Mouse (Mus musculus): ENCODE measurements around the gene Ppp1r18. TPM values are rescaled to one million over a fixed set of nuclear protein-coding genes. Genes with fewer than 3 reads are reported as not detected.

The Ppp1r18 gene
- total RNA-seq, 2 experiments from 2014 or later: 15.5 to 15.7 TPM

- DNase-seq: peak; percentile 78 to 80
Observed at GRCm38 (mm10) chr17:35869346-35870067, 4.1 kb downstream of the Ppp1r18 start.

- peak; percentile 79 to 92 for DNase-seq
Observed at GRCm38 (mm10) chr17:35870151-35870883, 4.9 kb downstream of the Ppp1r18 start.

- peak in 1 of 2 experiments; percentile 54 for DNase-seq
Observed at GRCm38 (mm10) chr17:35870884-35871696, 5.7 kb downstream of the Ppp1r18 start.

- DNase-seq: peak; percentile 90 to 96
Observed at GRCm38 (mm10) chr17:35873774-35874519, 8.6 kb downstream of the Ppp1r18 start.

- no peak for DNase-seq
Observed at GRCm38 (mm10) chr17:35874721-35875120, 9.3 kb downstream of the Ppp1r18 start.

GRCm38 (mm10) chr17:35879245-35880057 lies 14.1 kb downstream of the Ppp1r18 start, which contains the start of gene Dhx16:
Dhx16 (plus strand) TSS chr17:35879819.
- DNase-seq: peak; percentile 96 to 98

GRCm38 (mm10) chr17:35882924-35883323 lies 17.5 kb downstream of the Ppp1r18 start:
- DNase-seq: no peak

GRCm38 (mm10) chr17:35883777-35884176 lies 18.4 kb downstream of the Ppp1r18 start:
- no peak for DNase-seq

GRCm38 (mm10) chr17:35887725-35888124 lies 22.3 kb downstream of the Ppp1r18 start:
- DNase-seq: no peak

- peak; percentile 90 to 95 for DNase-seq
Observed at GRCm38 (mm10) chr17:35896781-35897643, 31.6 kb downstream of the Ppp1r18 start, which contains the start of gene 2310061I04Rik. 2310061I04Rik (minus strand) TSS chr17:35897431.

- DNase-seq: no peak
Observed at GRCm38 (mm10) chr17:35897644-35898573, 32.5 kb downstream of the Ppp1r18 start.

- DNase-seq: no peak
Observed at GRCm38 (mm10) chr17:35900636-35901035, 35.2 kb downstream of the Ppp1r18 start.

- peak; percentile 70 to 73 for DNase-seq
Observed at GRCm38 (mm10) chr17:35903343-35903991, 38.1 kb downstream of the Ppp1r18 start.

GRCm38 (mm10) chr17:35903992-35904355 lies 38.6 kb downstream of the Ppp1r18 start:
- DNase-seq: no peak

GRCm38 (mm10) chr17:35905587-35905986 lies 40.2 kb downstream of the Ppp1r18 start:
- no peak for DNase-seq

GRCm38 (mm10) chr17:35907609-35908008 lies 42.2 kb downstream of the Ppp1r18 start:
- no peak for DNase-seq

GRCm38 (mm10) chr17:35909186-35909918 lies 44.0 kb downstream of the Ppp1r18 start:
- no peak for DNase-seq

All from heart, adult 18-20 months (tissue).